ENCODE assay signal across 25 mouse cellular contexts in genomic region chr2:89562706-89563105, GRCm38 (mm10). TPM values are rescaled to one million over a fixed set of nuclear protein-coding genes. Genes with fewer than 3 reads are reported as not detected.
"Had no signal": no experiment of that assay in that cellular context is flagged by ENCODE, and none has a peak within 500 bp of the region (broad histone marks: within the 10 kb centered on the region; RNA-seq: fewer than 3 reads in every experiment).

No protein-coding gene starts in this region.

RNA-seq across cellular contexts. Expression of gene Olfr1245, which starts 15.5 kb away (rescaled TPM):
- polyA plus RNA-seq: heart, embryonic 12.5 days; heart, embryonic 13.5 days; heart, embryonic 14.5 days; heart, embryonic 15.5 days; heart, embryonic 16.5 days; heart, postnatal 0 days; hindbrain, embryonic 10.5 days; hindbrain, embryonic 11.5 days; hindbrain, embryonic 12.5 days; hindbrain, embryonic 13.5 days; hindbrain, embryonic 14.5 days; hindbrain, embryonic 15.5 days; hindbrain, embryonic 16.5 days; hindbrain, postnatal 0 days; inflammation-experienced regulatory T-cells, adult 6 months; intestine, embryonic 14.5 days; intestine, embryonic 15.5 days; intestine, embryonic 16.5 days; intestine, postnatal 0 days; kidney, adult 2 months; kidney, embryonic 14.5 days; kidney, embryonic 15.5 days; kidney, embryonic 16.5 days; kidney, postnatal 0 days; large intestine, adult 2 months had no signal

RNA-seq across cellular contexts. Expression of gene Olfr1246, which starts 30.3 kb away (rescaled TPM):
- polyA plus RNA-seq: heart, embryonic 12.5 days; heart, embryonic 13.5 days; heart, embryonic 14.5 days; heart, embryonic 15.5 days; heart, embryonic 16.5 days; heart, postnatal 0 days; hindbrain, embryonic 10.5 days; hindbrain, embryonic 11.5 days; hindbrain, embryonic 12.5 days; hindbrain, embryonic 13.5 days; hindbrain, embryonic 14.5 days; hindbrain, embryonic 15.5 days; hindbrain, embryonic 16.5 days; hindbrain, postnatal 0 days; inflammation-experienced regulatory T-cells, adult 6 months; intestine, embryonic 14.5 days; intestine, embryonic 15.5 days; intestine, embryonic 16.5 days; intestine, postnatal 0 days; kidney, adult 2 months; kidney, embryonic 14.5 days; kidney, embryonic 15.5 days; kidney, embryonic 16.5 days; kidney, postnatal 0 days; large intestine, adult 2 months had no signal

RNA-seq across cellular contexts. Expression of gene Olfr1243, which starts 31.4 kb away (rescaled TPM):
- polyA plus RNA-seq: heart, embryonic 12.5 days; heart, embryonic 13.5 days; heart, embryonic 14.5 days; heart, embryonic 15.5 days; heart, embryonic 16.5 days; heart, postnatal 0 days; hindbrain, embryonic 10.5 days; hindbrain, embryonic 11.5 days; hindbrain, embryonic 12.5 days; hindbrain, embryonic 13.5 days; hindbrain, embryonic 14.5 days; hindbrain, embryonic 15.5 days; hindbrain, embryonic 16.5 days; hindbrain, postnatal 0 days; inflammation-experienced regulatory T-cells, adult 6 months; intestine, embryonic 14.5 days; intestine, embryonic 15.5 days; intestine, embryonic 16.5 days; intestine, postnatal 0 days; kidney, adult 2 months; kidney, embryonic 14.5 days; kidney, embryonic 15.5 days; kidney, embryonic 16.5 days; kidney, postnatal 0 days; large intestine, adult 2 months had no signal

RNA-seq across cellular contexts. Expression of gene Olfr1247, which starts 51.2 kb away (rescaled TPM):
- polyA plus RNA-seq: heart, embryonic 12.5 days; heart, embryonic 13.5 days; heart, embryonic 14.5 days; heart, embryonic 15.5 days; heart, embryonic 16.5 days; heart, postnatal 0 days; hindbrain, embryonic 10.5 days; hindbrain, embryonic 11.5 days; hindbrain, embryonic 12.5 days; hindbrain, embryonic 13.5 days; hindbrain, embryonic 15.5 days; hindbrain, embryonic 16.5 days; hindbrain, postnatal 0 days; intestine, embryonic 14.5 days; intestine, embryonic 15.5 days; intestine, embryonic 16.5 days; intestine, postnatal 0 days; kidney, adult 2 months; kidney, embryonic 14.5 days; kidney, embryonic 15.5 days; kidney, embryonic 16.5 days; kidney, postnatal 0 days; large intestine, adult 2 months had no signal

RNA-seq across cellular contexts. Expression of gene Olfr1248, which starts 55.3 kb away (rescaled TPM):
- polyA plus RNA-seq: heart, embryonic 12.5 days; heart, embryonic 13.5 days; heart, embryonic 14.5 days; heart, embryonic 15.5 days; heart, embryonic 16.5 days; heart, postnatal 0 days; hindbrain, embryonic 10.5 days; hindbrain, embryonic 11.5 days; hindbrain, embryonic 12.5 days; hindbrain, embryonic 13.5 days; hindbrain, embryonic 14.5 days; hindbrain, embryonic 15.5 days; hindbrain, embryonic 16.5 days; hindbrain, postnatal 0 days; inflammation-experienced regulatory T-cells, adult 6 months; intestine, embryonic 14.5 days; intestine, embryonic 15.5 days; intestine, embryonic 16.5 days; intestine, postnatal 0 days; kidney, adult 2 months; kidney, embryonic 14.5 days; kidney, embryonic 15.5 days; kidney, embryonic 16.5 days; kidney, postnatal 0 days; large intestine, adult 2 months had no signal
